Mouse (Mus musculus) MEL (cell line): ENCODE measurements around the gene Trib3. TPM values are rescaled to one million over a fixed set of nuclear protein-coding genes. Genes with fewer than 3 reads are reported as not detected.

Source experiments
- DNase-seq: peaks from one replicate; pipeline ENCODE4 v3.0.0; 2011; ENCODE audit warnings: low read depth, low spot score
- H3K27ac ChIP-seq: 2 replicates; pipeline ENCODE4 v1.5.1; 2012; ENCODE audit warnings: low read depth, mild to moderate bottlenecking, control low read depth, low read length, moderate library complexity; ENCODE audit not compliant: control insufficient read depth
- H3K27me3 ChIP-seq, 2 experiments: fragments of 150-350 bp in 1 of 2; sonication (generic) in 1 of 2; 2 replicates each; pipeline ENCODE4 v1.6.1; 2012; ENCODE audit warnings: low read length in 2 of 2, mild to moderate bottlenecking in 2 of 2, improper control_type of control experiment in 1 of 2, moderate library complexity in 1 of 2; ENCODE audit not compliant: insufficient read depth in 2 of 2, control insufficient read depth in 1 of 2
- H3K36me3 ChIP-seq, 2 experiments: 2 replicates each; pipeline ENCODE4 v1.6.1; 2012 to 2014; ENCODE audit warnings: low read length in 2 of 2, improper control_type of control experiment in 1 of 2, inconsistent platforms in 1 of 2, mild to moderate bottlenecking in 1 of 2; ENCODE audit not compliant: insufficient read depth in 2 of 2, control insufficient read depth in 1 of 2
- H3K4me1 ChIP-seq, 2 experiments: fragments of 150-350 bp in 1 of 2; sonication (generic) in 1 of 2; 2 replicates each; pipeline ENCODE4 v1.6.1; 2012; ENCODE audit warnings: low read length in 2 of 2, improper control_type of control experiment in 1 of 2, mild to moderate bottlenecking in 1 of 2; ENCODE audit not compliant: insufficient read depth in 2 of 2, control insufficient read depth in 1 of 2
- H3K4me3 ChIP-seq, 2 experiments: fragments of 150-350 bp in 1 of 2; sonication (generic) in 1 of 2; 2 replicates each; pipeline ENCODE4 v1.5.1; 2012; ENCODE audit warnings: low read depth in 2 of 2, low read length in 2 of 2, mild to moderate bottlenecking in 2 of 2, moderate library complexity in 2 of 2, control low read depth in 1 of 2, improper control_type of control experiment in 1 of 2; ENCODE audit not compliant: control insufficient read depth in 1 of 2, insufficient read depth in 1 of 2
- H3K79me2 ChIP-seq: 2 replicates; pipeline ENCODE4 v1.6.1; 2012; ENCODE audit warnings: mild to moderate bottlenecking, low read length, moderate library complexity; ENCODE audit not compliant: control insufficient read depth, poor library complexity, insufficient read depth
- H3K9ac ChIP-seq: 2 replicates; pipeline ENCODE4 v1.6.1; 2012; ENCODE audit warnings: low read depth, mild to moderate bottlenecking, control low read depth, low read length, moderate library complexity; ENCODE audit not compliant: control insufficient read depth, poor library complexity, severe bottlenecking
- H3K9me3 ChIP-seq: fragments of 150-350 bp; sonication (generic); replicated peaks from 2 replicates; pipeline ENCODE4 v1.6.1; 2012; ENCODE audit warnings: mild to moderate bottlenecking, low read length, improper control_type of control experiment, moderate library complexity; ENCODE audit not compliant: insufficient read depth
- BHLHE40 ChIP-seq: IDR thresholded peaks from 2 replicates; pipeline ENCODE4 v1.6.1; 2012; ENCODE audit warnings: low read depth, mild to moderate bottlenecking, inconsistent platforms, low read length, improper control_type of control experiment, borderline replicate concordance
- CHD2 ChIP-seq: IDR thresholded peaks from 2 replicates; pipeline ENCODE4 v1.6.1; 2011; ENCODE audit warnings: low read length, improper control_type of control experiment
- ELF1 ChIP-seq: IDR thresholded peaks from 2 replicates; pipeline ENCODE4 v1.6.1; 2014; ENCODE audit warnings: low read depth, mild to moderate bottlenecking, inconsistent platforms, low read length, improper control_type of control experiment, moderate library complexity
- GATA1 ChIP-seq: IDR thresholded peaks from 2 replicates; pipeline ENCODE4 v1.6.1; 2011; ENCODE audit warnings: low read depth, low read length, improper control_type of control experiment
- JUND ChIP-seq: IDR thresholded peaks from 2 replicates; pipeline ENCODE4 v1.6.1; 2011; ENCODE audit warnings: low read depth, mild to moderate bottlenecking, improper control_type of control experiment, low read length
- MYC ChIP-seq: IDR thresholded peaks from 2 replicates; pipeline ENCODE4 v1.6.1; 2011; ENCODE audit warnings: low read depth, mild to moderate bottlenecking, low read length, improper control_type of control experiment, moderate library complexity
- POLR2AphosphoS5 ChIP-seq: IDR thresholded peaks from 2 replicates; pipeline ENCODE4 v1.6.1; 2012; ENCODE audit warnings: low read depth, borderline replicate concordance, mild to moderate bottlenecking, inconsistent platforms, low read length, moderate library complexity, mixed read lengths
- SIN3A ChIP-seq: IDR thresholded peaks from 2 replicates; pipeline ENCODE4 v1.6.1; 2012; ENCODE audit warnings: low read length, improper control_type of control experiment, inconsistent platforms
- TAL1 ChIP-seq: IDR thresholded peaks from 2 replicates; pipeline ENCODE4 v1.6.1; 2012; ENCODE audit warnings: mild to moderate bottlenecking, inconsistent platforms, low read length, moderate library complexity, mixed read lengths
- TBP ChIP-seq: IDR thresholded peaks from 2 replicates; pipeline ENCODE4 v1.8.0; 2011; ENCODE audit warnings: low read depth, low read length, improper control_type of control experiment
- TCF12 ChIP-seq: IDR thresholded peaks from 2 replicates; pipeline ENCODE4 v1.6.1; 2014; ENCODE audit warnings: low read depth, mild to moderate bottlenecking, inconsistent platforms, low read length, improper control_type of control experiment, moderate library complexity
- ZKSCAN1 ChIP-seq: IDR thresholded peaks from 2 replicates; pipeline ENCODE4 v1.6.1; 2012; ENCODE audit warnings: low read depth, mild to moderate bottlenecking, inconsistent platforms, low read length, improper control_type of control experiment, moderate library complexity
- ZNF384 ChIP-seq: IDR thresholded peaks from 2 replicates; pipeline ENCODE4 v1.6.1; 2012; ENCODE audit warnings: low read depth, mild to moderate bottlenecking, inconsistent platforms, low read length, improper control_type of control experiment
- polyA plus RNA-seq, 2 experiments: library from polyadenylated mRNA; stranded (reverse) in 1 of 2; unstranded in 1 of 2; fragments of >175 nt in 1 of 2; fragments of >200 nt in 1 of 2; gene quantifications; 2 replicates each; pipeline versions ENCODE4 v1.2.1 to v1.2.4; 2012; ENCODE audit warnings: low replicate concordance in 2 of 2, low read depth in 1 of 2; ENCODE audit not compliant: insufficient read length in 2 of 2, insufficient read depth in 1 of 2, missing spikeins in 1 of 2
- total RNA-seq: library from RNA; depleted of rRNA; stranded (reverse); fragments of 300-350 nt; gene quantifications from 2 replicates; pipeline ENCODE4 v1.2.3, GENCODE M21; 2012

Gene Trib3
- total and polyA plus RNA-seq, 3 experiments = 6.1 to 34.9 TPM; not detected in 1

GRCm38 (mm10) chr2:152346776-152347465 is 3.1 kb upstream of the Trib3 start (continued):
- TF ChIP-seq JUND (no peak), ELF1 (no peak), TAL1 (peak; percentile 91)

GRCm38 (mm10) chr2:152345393-152345792 is 1.6 kb upstream of the Trib3 start:
- H3K4me1 ChIP-seq = peaks cover 28 to 60% of the 10 kb centered on the region in 2 experiments
- peak overlapping the region; percentile 92; the same call in 1 of the 2 replicates for H3K27ac ChIP-seq
- DNase-seq = no peak
- H3K9ac ChIP-seq = peak overlapping the region; percentile 84; the same call in 1 of the 2 replicates
- H3K4me3 ChIP-seq = no peak overlapping the region
- peaks cover 12 to 63% of the 10 kb centered on the region in 2 experiments; a peak in 3 of 4 replicates for H3K36me3 ChIP-seq
- H3K27me3 ChIP-seq = no peaks in the 10 kb centered on the region
- TF ChIP-seq SIN3A (no peak), GATA1 (no peak), ZKSCAN1 (no peak), BHLHE40 (no peak), POLR2AphosphoS5 (no peak), ZNF384 (no peak)
- TF ChIP-seq, all 39 proteins: peak for 0
- no peaks in the 10 kb centered on the region for H3K9me3 ChIP-seq
- peaks cover 25% of the 10 kb centered on the region for H3K79me2 ChIP-seq

- peak overlapping the region; percentile 84 for H3K9ac ChIP-seq
- DNase-seq = no peak
- H3K79me2 ChIP-seq = peaks cover 28% of the 10 kb centered on the region
- H3K4me3 ChIP-seq = peak overlapping the region in 1 of 2 experiments; percentile 91; a peak in 1 of 4 replicates
- no peaks in the 10 kb centered on the region for H3K27me3 ChIP-seq
- TF ChIP-seq TCF12 (no peak), ZNF384 (peak; percentile 53; the same call in 1 of the 2 replicates)
- H3K36me3 ChIP-seq = peaks cover 12 to 65% of the 10 kb centered on the region in 2 experiments; a peak in 3 of 4 replicates
- H3K9me3 ChIP-seq = no peaks in the 10 kb centered on the region
- peaks cover 28 to 63% of the 10 kb centered on the region in 2 experiments for H3K4me1 ChIP-seq
- H3K27ac ChIP-seq = peak overlapping the region; percentile 92
Observed at GRCm38 (mm10) chr2:152344909-152345308, 1.1 kb upstream of the Trib3 start.

- Histone ChIP-seq H3K9me3 (no peaks in the 10 kb centered on the region), H3K27ac (peak overlapping the region; percentile 92), H3K79me2 (peaks cover 33% of the 10 kb centered on the region), H3K4me1 (peaks cover 24 to 65% of the 10 kb centered on the region in 2 experiments), H3K4me3 (peak overlapping the region; percentile 56 to 91), H3K9ac (peak overlapping the region; percentile 84), H3K27me3 (no peaks in the 10 kb centered on the region), H3K36me3 (peaks cover 14 to 65% of the 10 kb centered on the region in 2 experiments; a peak in 3 of 4 replicates)
- DNase-seq = peak; percentile 83
- TF ChIP-seq BHLHE40 (no peak), CHD2 (no peak), ZNF384 (no peak), POLR2AphosphoS5 (no peak), MYC (no peak), TBP (no peak)
Observed at GRCm38 (mm10) chr2:152344361-152344760, 529 bp upstream of the Trib3 start.
